Mouse (Mus musculus): ENCODE measurements at regions not wholly inside any gene's neighbourhood (a gene's known extent, or its start where the extent isn't known, plus 50 kb on each side); places are given as distances from the start of the nearest gene placed in this dataset.

DNA sequence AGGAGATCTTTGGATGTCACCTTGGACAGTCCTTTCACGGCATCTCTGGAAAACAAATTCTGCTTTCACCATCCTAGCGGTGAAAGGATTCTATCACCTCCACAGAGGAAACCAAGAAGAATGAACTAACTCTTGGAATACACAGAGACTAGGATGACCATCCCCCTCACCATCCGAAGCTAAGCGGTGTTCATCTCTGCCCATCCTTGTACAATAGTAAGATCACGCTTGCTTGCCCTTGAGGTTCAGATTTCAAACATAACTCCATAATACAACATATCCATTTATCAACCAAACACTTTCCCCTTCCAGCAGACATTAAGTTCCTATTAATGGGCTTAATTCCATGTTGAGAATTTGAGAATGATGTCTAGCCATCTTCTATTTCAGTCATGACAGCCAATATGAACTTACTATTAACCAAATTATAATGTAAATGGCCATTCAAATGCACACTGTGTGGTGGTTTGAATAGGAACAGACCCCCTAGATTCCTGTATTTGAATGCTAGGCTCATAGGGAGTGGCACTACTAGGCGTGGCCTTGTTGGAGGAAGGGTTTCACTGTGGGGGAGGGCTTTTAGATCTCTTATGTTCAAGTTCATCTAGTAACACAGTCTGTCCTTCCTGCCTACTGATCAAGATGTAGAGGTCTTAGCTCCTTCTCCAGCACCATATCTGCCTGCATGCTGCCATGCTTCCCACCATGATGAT lies 281.4 kb downstream of the Adamts20 start:
- Histone ChIP-seq H3K9me3 (ENCODE audit: control insufficient read depth, low read length) (no peaks in the 10 kb centered on the region), H3K4me2 (ENCODE audit: low read depth, low read length) (no peak overlapping the region), H3K36me3 (ENCODE audit: control insufficient read depth, insufficient read depth, low read length) (no peaks in the 10 kb centered on the region), H3K9ac (ENCODE audit: low read depth, low read length) (no peak overlapping the region), H3K4me1 (ENCODE audit: control insufficient read depth, insufficient read depth, low read length) (no peaks in the 10 kb centered on the region), H3K27me3 (replicated peaks; ENCODE audit: control insufficient read depth, insufficient read depth, low read length) (no peaks in the 10 kb centered on the region), H3K4me3 (ENCODE audit: low read length) (no peak overlapping the region), H3K27ac (ENCODE audit: low read length) (no peak overlapping the region)
- 85% methylated on average over 6 of the region's 6 CpGs for WGBS
- no peak for ATAC-seq

DNA sequence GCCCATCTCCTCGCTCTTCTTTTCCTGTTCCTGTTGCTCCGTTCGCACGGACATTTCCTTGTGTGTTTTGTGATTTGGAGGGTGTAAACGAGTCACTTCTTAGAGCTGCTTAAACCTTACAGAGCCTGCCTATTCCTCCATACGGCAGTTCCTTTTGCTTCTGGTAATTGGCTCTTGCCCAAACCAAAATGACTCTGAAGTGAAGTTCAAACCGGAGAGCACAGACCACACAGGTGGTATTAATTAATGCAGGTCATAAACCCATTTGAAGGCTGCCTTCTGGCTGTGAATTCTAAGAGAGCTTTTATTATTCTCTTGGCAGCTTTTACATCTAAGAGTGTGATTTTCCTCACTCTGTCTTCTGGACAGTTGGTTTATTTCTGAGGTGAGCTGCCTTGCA lies 291.1 kb downstream of the Adamts20 start:
- WGBS: 61% methylated on average over 7 of the region's 7 CpGs
- no peak overlapping the region for H3K4me2 ChIP-seq (ENCODE audit: low read depth, low read length)
- H3K4me1 ChIP-seq (ENCODE audit: control insufficient read depth, insufficient read depth, low read length): no peaks in the 10 kb centered on the region
- no peaks in the 10 kb centered on the region for H3K36me3 ChIP-seq (ENCODE audit: control insufficient read depth, insufficient read depth, low read length)
- no peak for ATAC-seq
- H3K27ac ChIP-seq (ENCODE audit: low read length): no peak overlapping the region
- no peaks in the 10 kb centered on the region for H3K27me3 ChIP-seq (replicated peaks; ENCODE audit: control insufficient read depth, insufficient read depth, low read length)
- H3K9ac ChIP-seq (ENCODE audit: low read depth, low read length): no peak overlapping the region
- no peaks in the 10 kb centered on the region for H3K9me3 ChIP-seq (ENCODE audit: control insufficient read depth, low read length)
- no peak overlapping the region for H3K4me3 ChIP-seq (ENCODE audit: low read length)

DNA sequence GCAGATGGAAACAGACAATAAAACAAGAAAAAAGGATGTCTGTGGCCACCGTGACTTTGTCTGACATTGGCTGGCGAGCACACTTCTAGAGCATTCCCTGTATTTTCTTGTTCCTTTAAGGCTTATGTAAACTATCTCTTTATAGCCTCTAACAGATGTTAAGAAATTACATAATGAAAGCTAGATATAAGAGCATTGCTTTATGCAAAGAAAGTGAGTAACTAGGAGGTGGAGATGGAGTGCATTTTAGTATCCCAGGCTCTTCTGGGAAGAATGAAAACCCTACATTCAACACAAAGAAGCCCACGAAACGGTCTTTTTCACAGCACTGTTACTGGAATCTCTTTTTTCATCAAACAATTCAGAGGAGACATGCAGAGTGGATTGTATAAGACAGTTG lies 304.4 kb downstream of the Adamts20 start:
- H3K9me3 ChIP-seq (ENCODE audit: control insufficient read depth, low read length): no peaks in the 10 kb centered on the region; the same call in 1 of the 2 replicates
- 62% methylated on average over 4 of the region's 4 CpGs for WGBS
- H3K27ac ChIP-seq (ENCODE audit: low read length): no peak overlapping the region
- no peak overlapping the region for H3K9ac ChIP-seq (ENCODE audit: low read depth, low read length)
- ATAC-seq: no peak
- H3K4me3 ChIP-seq (ENCODE audit: low read length): no peak overlapping the region
- H3K36me3 ChIP-seq (ENCODE audit: control insufficient read depth, insufficient read depth, low read length): no peaks in the 10 kb centered on the region
- no peak overlapping the region for H3K4me2 ChIP-seq (ENCODE audit: low read depth, low read length)
- no peaks in the 10 kb centered on the region for H3K27me3 ChIP-seq (replicated peaks; ENCODE audit: control insufficient read depth, insufficient read depth, low read length)
- no peaks in the 10 kb centered on the region for H3K4me1 ChIP-seq (ENCODE audit: control insufficient read depth, insufficient read depth, low read length)

DNA sequence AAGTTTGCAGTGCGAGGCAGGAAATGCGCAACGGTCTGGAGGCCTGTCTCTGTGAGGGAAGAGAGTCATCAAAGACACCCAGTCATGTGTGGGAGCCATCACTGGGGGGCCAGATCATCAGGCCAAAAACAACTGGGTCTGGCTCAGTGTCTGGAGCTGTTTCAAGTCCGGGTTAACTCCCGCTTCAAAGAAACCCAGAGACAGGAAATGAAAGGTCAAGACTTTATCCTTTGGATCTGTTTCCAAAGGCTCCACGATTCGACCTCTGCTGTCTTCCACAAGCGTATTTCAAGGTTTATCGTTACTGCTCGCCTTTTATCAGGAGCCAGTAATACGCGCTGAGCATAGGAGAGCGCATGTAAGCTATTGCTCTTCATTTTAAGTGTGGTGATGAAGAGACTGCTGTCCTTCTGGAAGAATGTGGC lies 325.7 kb downstream of the Adamts20 start:
- Histone ChIP-seq H3K27ac (ENCODE audit: low read length) (no peak overlapping the region), H3K9ac (ENCODE audit: low read depth, low read length) (no peak overlapping the region), H3K36me3 (ENCODE audit: control insufficient read depth, insufficient read depth, low read length) (no peaks in the 10 kb centered on the region), H3K4me1 (ENCODE audit: control insufficient read depth, insufficient read depth, low read length) (no peaks in the 10 kb centered on the region), H3K27me3 (replicated peaks; ENCODE audit: control insufficient read depth, insufficient read depth, low read length) (no peaks in the 10 kb centered on the region), H3K4me2 (ENCODE audit: low read depth, low read length) (no peak overlapping the region), H3K4me3 (ENCODE audit: low read length) (no peak overlapping the region), H3K9me3 (ENCODE audit: control insufficient read depth, low read length) (no peaks in the 10 kb centered on the region)
- WGBS: 50% methylated on average over 13 of the region's 13 CpGs
- ATAC-seq: no peak

DNA sequence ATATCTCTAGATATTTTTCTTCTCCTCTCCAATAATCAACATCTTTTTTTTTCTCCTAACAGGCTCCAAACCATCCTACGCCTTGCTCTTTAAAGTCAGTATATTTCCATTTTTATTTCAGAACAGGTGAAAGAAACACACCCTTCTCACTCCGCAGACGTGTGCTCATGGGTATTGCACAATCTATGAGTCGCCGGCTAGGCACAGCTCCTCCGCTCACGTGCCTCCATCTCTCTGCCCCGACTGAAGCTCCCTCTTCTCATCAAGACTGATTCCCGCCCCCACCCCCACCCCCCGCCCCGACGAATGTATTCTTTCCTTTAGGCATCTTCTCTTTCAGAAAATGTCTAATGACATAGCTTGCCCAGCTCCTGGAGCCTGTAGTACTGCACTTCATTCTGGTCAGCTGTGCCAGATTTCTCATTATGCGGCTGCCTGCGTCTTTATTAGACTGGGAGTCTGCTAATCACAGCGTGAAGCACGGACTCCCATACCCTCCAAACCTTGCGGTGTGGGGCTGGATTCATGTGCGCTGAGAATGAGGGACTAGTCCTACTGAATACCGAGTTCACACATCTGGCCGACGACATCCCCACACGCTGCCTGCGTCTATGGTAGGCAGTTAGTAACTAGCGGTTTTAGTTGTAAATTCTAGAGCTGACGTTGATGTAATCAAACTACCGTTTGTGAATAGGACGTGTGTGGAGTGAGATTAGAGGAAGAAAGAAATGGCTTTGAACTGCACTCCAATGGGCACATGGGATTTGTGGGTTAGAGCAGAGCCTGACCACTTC lies 327.9 kb downstream of the Adamts20 start:
- Histone ChIP-seq H3K27me3 (replicated peaks; ENCODE audit: control insufficient read depth, insufficient read depth, low read length) (no peaks in the 10 kb centered on the region), H3K9me3 (ENCODE audit: control insufficient read depth, low read length) (no peaks in the 10 kb centered on the region), H3K27ac (ENCODE audit: low read length) (no peak overlapping the region), H3K4me2 (ENCODE audit: low read depth, low read length) (no peak overlapping the region), H3K36me3 (ENCODE audit: control insufficient read depth, insufficient read depth, low read length) (no peaks in the 10 kb centered on the region), H3K4me3 (ENCODE audit: low read length) (no peak overlapping the region), H3K4me1 (ENCODE audit: control insufficient read depth, insufficient read depth, low read length) (no peaks in the 10 kb centered on the region), H3K9ac (ENCODE audit: low read depth, low read length) (no peak overlapping the region)
- WGBS: 69% methylated on average over 27 of the region's 27 CpGs
- no peak for ATAC-seq

DNA sequence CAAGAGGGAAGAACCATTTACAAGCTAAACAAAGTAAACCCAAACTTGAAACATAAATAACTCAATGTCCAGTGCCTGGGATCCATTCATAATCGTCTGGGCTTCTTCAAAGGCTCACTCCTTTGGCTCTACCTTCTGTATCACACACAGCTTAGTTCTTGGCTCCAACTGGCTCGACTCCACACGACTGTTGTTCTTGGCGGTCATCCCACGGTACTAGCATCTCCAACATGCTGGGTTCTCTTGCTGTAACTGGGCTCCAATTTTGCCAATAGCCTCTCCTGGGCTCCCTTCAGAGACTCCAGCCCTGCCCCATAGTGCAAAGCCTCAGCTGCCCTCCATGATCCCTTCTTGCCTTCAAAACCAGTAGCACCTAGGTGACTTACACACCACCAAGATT lies 352.4 kb downstream of the Adamts20 start:
- H3K27me3 ChIP-seq (replicated peaks; ENCODE audit: control insufficient read depth, insufficient read depth, low read length): no peaks in the 10 kb centered on the region
- H3K9ac ChIP-seq (ENCODE audit: low read depth, low read length): no peak overlapping the region
- no peak overlapping the region for H3K27ac ChIP-seq (ENCODE audit: low read length)
- no peaks in the 10 kb centered on the region for H3K36me3 ChIP-seq (ENCODE audit: control insufficient read depth, insufficient read depth, low read length)
- H3K4me1 ChIP-seq (ENCODE audit: control insufficient read depth, insufficient read depth, low read length): no peaks in the 10 kb centered on the region
- no peak overlapping the region for H3K4me2 ChIP-seq (ENCODE audit: low read depth, low read length)
- ATAC-seq: no peak
- 77% methylated on average over 5 of the region's 5 CpGs for WGBS
- no peaks in the 10 kb centered on the region for H3K9me3 ChIP-seq (ENCODE audit: control insufficient read depth, low read length)
- H3K4me3 ChIP-seq (ENCODE audit: low read length): no peak overlapping the region

DNA sequence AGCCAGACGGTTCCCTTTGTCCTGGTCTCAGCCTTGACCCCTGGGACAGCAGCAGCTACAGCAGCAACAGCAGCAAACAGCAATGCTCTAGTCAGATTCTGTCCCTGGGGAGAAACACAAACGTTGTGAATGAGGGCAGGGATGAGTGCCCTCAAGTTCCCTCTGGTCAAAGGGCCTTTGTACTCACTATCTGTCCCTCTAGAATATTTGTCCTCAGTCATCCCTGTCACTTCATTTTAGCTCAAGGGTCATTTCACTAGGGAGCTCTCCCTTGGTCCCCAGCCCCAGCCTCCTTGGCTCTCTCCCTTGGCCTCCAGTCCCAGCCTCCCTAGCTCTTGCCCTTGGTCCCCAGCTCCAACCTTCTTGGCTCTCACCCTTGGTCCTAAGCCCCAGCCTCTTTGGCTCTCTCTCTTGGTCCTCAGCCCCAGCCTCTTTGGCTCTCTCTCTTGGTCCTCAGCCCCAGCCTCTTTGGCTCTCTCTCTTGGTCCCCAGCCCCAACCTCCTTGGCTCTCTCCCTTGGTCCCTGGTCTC lies 358.0 kb downstream of the Adamts20 start:
- Histone ChIP-seq H3K9me3 (ENCODE audit: control insufficient read depth, low read length) (no peaks in the 10 kb centered on the region), H3K4me3 (ENCODE audit: low read length) (no peak overlapping the region), H3K27me3 (replicated peaks; ENCODE audit: control insufficient read depth, insufficient read depth, low read length) (no peaks in the 10 kb centered on the region), H3K9ac (ENCODE audit: low read depth, low read length) (no peak overlapping the region), H3K36me3 (ENCODE audit: control insufficient read depth, insufficient read depth, low read length) (no peaks in the 10 kb centered on the region), H3K4me2 (ENCODE audit: low read depth, low read length) (no peak overlapping the region), H3K27ac (ENCODE audit: low read length) (no peak overlapping the region), H3K4me1 (ENCODE audit: control insufficient read depth, insufficient read depth, low read length) (no peaks in the 10 kb centered on the region)
- no peak for ATAC-seq
- WGBS: 30% methylated on average over 2 of the region's 2 CpGs

DNA sequence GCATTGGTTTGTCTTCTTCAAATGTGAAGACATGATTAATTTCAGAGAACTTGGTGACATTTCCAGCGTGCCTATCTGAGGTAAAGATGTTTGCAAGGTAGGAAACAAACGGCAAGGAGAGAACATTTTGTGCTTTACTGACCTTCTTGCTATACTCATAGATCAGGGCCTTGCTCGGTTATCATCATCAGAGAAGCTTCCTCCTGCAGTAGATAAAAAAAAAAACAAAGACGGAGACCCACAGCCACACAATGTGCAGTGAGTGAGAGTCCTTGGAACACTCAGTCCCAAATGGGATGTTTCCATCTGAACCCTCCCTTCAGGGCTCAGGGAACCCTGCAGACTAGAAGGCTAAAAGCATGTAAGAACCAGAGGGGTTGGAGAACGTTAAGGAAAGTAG lies 374.6 kb downstream of the Adamts20 start:
- no peaks in the 10 kb centered on the region for H3K4me1 ChIP-seq (ENCODE audit: control insufficient read depth, insufficient read depth, low read length)
- H3K27ac ChIP-seq (ENCODE audit: low read length): no peak overlapping the region
- no peaks in the 10 kb centered on the region for H3K27me3 ChIP-seq (replicated peaks; ENCODE audit: control insufficient read depth, insufficient read depth, low read length)
- H3K4me2 ChIP-seq (ENCODE audit: low read depth, low read length): no peak overlapping the region
- WGBS: 80% methylated on average over 5 of the region's 5 CpGs
- ATAC-seq: no peak
- no peak overlapping the region for H3K4me3 ChIP-seq (ENCODE audit: low read length)
- H3K36me3 ChIP-seq (ENCODE audit: control insufficient read depth, insufficient read depth, low read length): no peaks in the 10 kb centered on the region
- H3K9ac ChIP-seq (ENCODE audit: low read depth, low read length): no peak overlapping the region
- no peaks in the 10 kb centered on the region for H3K9me3 ChIP-seq (ENCODE audit: control insufficient read depth, low read length)

DNA sequence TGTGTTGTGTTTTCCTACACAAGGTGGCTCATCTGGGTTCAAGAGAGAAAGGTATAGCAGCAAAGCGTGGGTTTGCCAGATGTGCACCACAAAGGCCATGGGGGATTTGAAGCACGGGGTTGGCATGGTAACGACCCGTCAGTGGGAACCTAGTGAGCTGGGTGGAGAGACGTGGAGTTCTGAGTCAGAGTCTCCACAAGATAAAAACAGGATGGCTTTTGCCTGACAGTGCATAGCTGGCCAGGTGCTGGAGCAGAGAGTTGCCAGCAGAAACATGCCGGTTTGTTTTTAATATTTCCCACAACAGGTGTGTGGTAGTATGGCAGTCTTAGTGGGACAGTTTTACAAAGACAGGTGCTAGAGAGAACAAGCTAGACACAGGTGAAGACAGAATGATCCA lies 375.4 kb downstream of the Adamts20 start:
- Histone ChIP-seq H3K4me3 (ENCODE audit: low read length) (no peak overlapping the region), H3K27ac (ENCODE audit: low read length) (no peak overlapping the region), H3K9ac (ENCODE audit: low read depth, low read length) (no peak overlapping the region), H3K4me1 (ENCODE audit: control insufficient read depth, insufficient read depth, low read length) (no peaks in the 10 kb centered on the region), H3K4me2 (ENCODE audit: low read depth, low read length) (no peak overlapping the region), H3K36me3 (ENCODE audit: control insufficient read depth, insufficient read depth, low read length) (no peaks in the 10 kb centered on the region), H3K27me3 (replicated peaks; ENCODE audit: control insufficient read depth, insufficient read depth, low read length) (no peaks in the 10 kb centered on the region), H3K9me3 (ENCODE audit: control insufficient read depth, low read length) (no peaks in the 10 kb centered on the region)
- no peak for ATAC-seq
- 65% methylated on average over 6 of the region's 6 CpGs for WGBS
